In the genomic region with DNA sequence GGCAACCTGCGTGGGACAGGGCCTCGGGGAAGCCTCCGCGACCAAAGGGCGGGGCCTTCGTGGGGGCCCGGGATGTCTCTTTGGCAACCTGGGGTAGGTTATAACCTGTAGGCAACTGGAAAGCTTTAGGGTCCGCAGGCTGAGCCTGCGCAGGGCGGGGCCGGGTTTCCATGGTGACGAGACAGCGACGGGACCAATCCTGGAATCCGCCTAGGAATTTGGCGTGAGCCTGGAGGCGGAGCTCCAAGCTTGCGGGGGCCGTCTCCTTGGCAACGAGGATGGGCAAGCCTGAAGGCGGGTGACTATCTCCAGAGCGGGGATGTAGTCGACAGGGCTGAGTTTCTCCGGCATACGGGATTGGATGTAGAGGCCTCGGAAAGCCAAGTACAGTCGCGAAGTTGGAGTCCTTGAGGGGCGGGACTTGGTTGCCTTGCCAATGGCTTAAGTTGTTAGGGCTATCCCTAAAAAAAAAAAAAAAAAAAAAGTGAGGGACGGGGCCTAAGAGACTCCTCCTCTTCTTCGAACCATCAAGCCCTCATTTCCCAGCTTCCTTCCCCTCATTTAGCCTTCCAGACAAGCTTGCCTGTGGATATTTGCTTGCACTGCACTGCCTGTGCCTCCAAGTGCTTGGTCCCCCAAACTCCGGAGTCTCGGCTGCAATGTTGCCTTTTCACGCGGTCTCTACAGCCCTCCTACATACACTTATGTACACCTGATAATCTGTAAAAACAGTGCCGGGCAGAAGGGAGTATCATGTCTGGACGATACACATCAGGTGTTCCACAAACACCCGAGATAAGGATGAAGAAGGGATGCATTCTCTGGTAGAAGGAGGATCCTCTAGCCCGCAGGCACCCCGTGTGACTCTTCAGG, we compare ENCODE assay signal across 8 mouse cellular contexts. TPM values are rescaled to one million over a fixed set of nuclear protein-coding genes. Genes with fewer than 3 reads are reported as not detected.
DNase-seq lines count a peak whose midpoint lies in the region; ATAC-seq and TF ChIP-seq lines count a peak whose summit lies in the region.

No protein-coding gene starts in this region.

- H3K4me1 ChIP-seq in erythroblast, embryonic 14.5 days (ENCODE audit: control insufficient read depth) = peaks cover 54% of the 10 kb centered on the region
- H3K4me1 ChIP-seq in heart, embryonic 11.5 days (ENCODE audit: control insufficient read depth, insufficient read depth, low read length) = peaks cover 35% of the 10 kb centered on the region
- H3K4me1 ChIP-seq in kidney, embryonic 16.5 days (ENCODE audit: insufficient read depth, low read length) = peaks cover 33% of the 10 kb centered on the region
- H3K4me1 ChIP-seq in liver, adult 2 months (ENCODE audit: control insufficient read depth, insufficient read depth, low read length) = peaks cover 20% of the 10 kb centered on the region
- H3K4me1 ChIP-seq in stomach, postnatal 0 days (replicated peaks; ENCODE audit: control insufficient read depth, insufficient read depth) = peaks cover 8% of the 10 kb centered on the region

- TF ChIP-seq EP300 in stomach, postnatal 0 days (optimal IDR thresholded peaks at IDR 0.05) = no peak

- no peak for TF ChIP-seq POLR2A in liver, adult 2 months (IDR thresholded peaks at IDR 0.05; ENCODE audit: extremely low read depth, insufficient read depth, low read length)

- peaks cover 7% of the 10 kb centered on the region for H3K9me3 ChIP-seq in erythroblast, embryonic 14.5 days (ENCODE audit: control insufficient read depth, low read length)
- peaks cover 3% of the 10 kb centered on the region; the same call in 1 of the 2 replicates for H3K9me3 ChIP-seq in heart, embryonic 11.5 days (replicated peaks; ENCODE audit: control insufficient read depth, low read length)
- H3K9me3 ChIP-seq in kidney, embryonic 16.5 days (ENCODE audit: low read length) = 0 out of 2 replicates have a peak, but pooled peaks cover 3% of the 10 kb centered on the region
- H3K9me3 ChIP-seq in stomach, postnatal 0 days (ENCODE audit: control insufficient read depth, low read length) = no peaks in the 10 kb centered on the region

- peaks cover 27% of the 10 kb centered on the region for H3K79me2 ChIP-seq in liver, adult 2 months (ENCODE audit: control insufficient read depth, insufficient read depth, low read length)

- peak overlapping the region; percentile 65 for H3K27ac ChIP-seq in heart, embryonic 11.5 days (ENCODE audit: low read depth, low read length)
- peak overlapping the region; percentile 97 for H3K27ac ChIP-seq in kidney, embryonic 16.5 days (ENCODE audit: low read length)
- H3K27ac ChIP-seq in liver, adult 2 months (replicated peaks; ENCODE audit: insufficient read depth, low read depth, low read length) = peak overlapping the region; percentile 47
- peak overlapping the region; percentile 93 for H3K27ac ChIP-seq in stomach, postnatal 0 days (replicated peaks)

- no peak for TF ChIP-seq CTCF in liver, adult 2 months (IDR thresholded peaks at IDR 0.05; ENCODE audit: low read depth, low read length)
- no peak for TF ChIP-seq CTCF in stomach, postnatal 0 days (IDR thresholded peaks at IDR 0.05; ENCODE audit: low read depth)

- peaks cover 28% of the 10 kb centered on the region for H3K36me3 ChIP-seq in erythroblast, embryonic 14.5 days (ENCODE audit: control insufficient read depth)
- H3K36me3 ChIP-seq in heart, embryonic 11.5 days (ENCODE audit: control insufficient read depth, insufficient read depth, low read length) = no peaks in the 10 kb centered on the region
- peaks cover 1% of the 10 kb centered on the region; the same call in 1 of the 2 replicates for H3K36me3 ChIP-seq in kidney, embryonic 16.5 days (ENCODE audit: insufficient read depth, low read length)
- no peaks in the 10 kb centered on the region for H3K36me3 ChIP-seq in liver, adult 2 months (ENCODE audit: control insufficient read depth, insufficient read depth, low read length)
- H3K36me3 ChIP-seq in stomach, postnatal 0 days (ENCODE audit: control insufficient read depth, insufficient read depth, low read length) = no peaks in the 10 kb centered on the region

- peak overlapping the region; percentile 58; the same call in 1 of the 2 replicates for H3K9ac ChIP-seq in heart, embryonic 11.5 days (ENCODE audit: low read depth, low read length)
- peak overlapping the region; percentile 92 for H3K9ac ChIP-seq in kidney, embryonic 16.5 days (replicated peaks; ENCODE audit: low read length)
- peak overlapping the region; percentile 60 for H3K9ac ChIP-seq in liver, adult 2 months (ENCODE audit: low read depth, low read length)
- H3K9ac ChIP-seq in stomach, postnatal 0 days (ENCODE audit: low read length) = peak overlapping the region; percentile 63

- H3K4me2 ChIP-seq in heart, embryonic 11.5 days = peak overlapping the region; percentile 96
- peak overlapping the region; percentile 95 for H3K4me2 ChIP-seq in kidney, embryonic 16.5 days (replicated peaks; ENCODE audit: low read depth, low read length)
- H3K4me2 ChIP-seq in stomach, postnatal 0 days (replicated peaks; ENCODE audit: low read depth) = peak overlapping the region; percentile 74

- 11% methylated on average over 40 of the region's 40 CpGs for WGBS in heart, embryonic 11.5 days (ENCODE audit: insufficient replicate concordance)
- WGBS in kidney, embryonic 16.5 days = 11% methylated on average over 40 of the region's 40 CpGs
- whole genome bisulfite sequencing in liver, adult 2 months = 12% methylated on average over 40 of the region's 40 CpGs
- WGBS in stomach, postnatal 0 days = 7% methylated on average over 39 of the region's 40 CpGs

- peak; percentile 80 for DNase-seq in CD4-positive, CD25-positive, alpha-beta regulatory T cell, adult 2 months (ENCODE audit: low read depth, low spot score)
- DNase-seq in brain, embryonic 18.5 days (ENCODE audit: low read depth, low spot score) = peak; percentile 90
- peak; percentile 48 for DNase-seq in liver, adult 2 months (ENCODE audit: extremely low read depth, low read depth, low spot score)
- peak; percentile 85 for DNase-seq in stomach, postnatal 0 days (ENCODE audit: low spot score)

- peaks cover 9% of the 10 kb centered on the region for H3K27me3 ChIP-seq in erythroblast, embryonic 14.5 days (ENCODE audit: control insufficient read depth)
- H3K27me3 ChIP-seq in heart, embryonic 11.5 days (ENCODE audit: control insufficient read depth, insufficient read depth, low read length) = peaks cover 4% of the 10 kb centered on the region; the same call in 1 of the 2 replicates
- H3K27me3 ChIP-seq in kidney, embryonic 16.5 days (ENCODE audit: insufficient read depth, low read length) = no peaks in the 10 kb centered on the region
- no peaks in the 10 kb centered on the region for H3K27me3 ChIP-seq in liver, adult 2 months (ENCODE audit: control insufficient read depth, insufficient read depth, low read length)
- no peaks in the 10 kb centered on the region for H3K27me3 ChIP-seq in stomach, postnatal 0 days (ENCODE audit: control insufficient read depth, insufficient read depth, low read length)

- ATAC-seq in heart, embryonic 11.5 days (replicated peaks; ENCODE audit: insufficient number of reproducible peaks, low FRiP score, low TSS enrichment) = peak; percentile 62
- ATAC-seq in kidney, embryonic 16.5 days (ENCODE audit: low FRiP score, low TSS enrichment) = peak; percentile 78
- peak; percentile 14; the same call in 1 of the 2 replicates for ATAC-seq in monocyte, adult 5-6 weeks (replicated peaks; ENCODE audit: insufficient number of reproducible peaks, low FRiP score, low TSS enrichment, poor library complexity, severe bottlenecking)
- ATAC-seq in stomach, postnatal 0 days (ENCODE audit: low FRiP score, low TSS enrichment) = peak; percentile 66

- peak overlapping the region; percentile 78 for H3K4me3 ChIP-seq in erythroblast, embryonic 14.5 days (replicated peaks)
- H3K4me3 ChIP-seq in heart, embryonic 11.5 days (ENCODE audit: low read depth, low read length) = peak overlapping the region; percentile 92
- peak overlapping the region; percentile 87 for H3K4me3 ChIP-seq in kidney, embryonic 16.5 days (ENCODE audit: low read length)
- H3K4me3 ChIP-seq in liver, adult 2 months (ENCODE audit: insufficient read depth, low read depth, low read length) = peak overlapping the region; percentile 89
- H3K4me3 ChIP-seq in stomach, postnatal 0 days (ENCODE audit: low read depth, low read length) = peak overlapping the region; percentile 87

RNA-seq across cellular contexts. Expression of a gene that starts 0.9 kb away (rescaled TPM):
- 35.3 and 45.1 TPM in 2 replicates for polyA plus RNA-seq in erythroblast, embryonic 14.5 days (2012)
- 63.1 and 69.0 TPM in 2 replicates for polyA plus RNA-seq in heart, embryonic 11.5 days (2014; fragmentation: Nextera tagmentation; extraction: Ambion mirVana)
- 66.4 and 77.0 TPM in 2 replicates for polyA plus RNA-seq in kidney, embryonic 16.5 days (2015; fragmentation: Nextera tagmentation; extraction: Ambion mirVana)
- 7.6 and 11.7 TPM in 2 replicates for total RNA-seq in liver, adult 2 months (2014; rRNA removed)
- 65.1 and 70.6 TPM in 2 replicates for polyA plus RNA-seq in liver, adult 2 months (2012; rRNA removed)
- 3.5 to 18.0 TPM (median 8.8 TPM) in 3 replicates for total RNA-seq in monocyte, adult 5-6 weeks (2017)
- 60.0 and 68.6 TPM in 2 replicates for polyA plus RNA-seq in stomach, postnatal 0 days (2015; fragmentation: Nextera tagmentation; extraction: Ambion mirVana)

RNA-seq across cellular contexts. Expression of a gene that starts 9.5 kb away (rescaled TPM):
- 0.02 and 0.04 TPM in 2 replicates for polyA plus RNA-seq in erythroblast, embryonic 14.5 days (2012)
- 11.4 TPM in 2 replicates for polyA plus RNA-seq in heart, embryonic 11.5 days (2014; fragmentation: Nextera tagmentation; extraction: Ambion mirVana)
- polyA plus RNA-seq in kidney, embryonic 16.5 days (2015; fragmentation: Nextera tagmentation; extraction: Ambion mirVana) = 23.9 and 26.4 TPM in 2 replicates
- total RNA-seq in liver, adult 2 months (2014; rRNA removed) = 0.09 and 0.27 TPM in 2 replicates
- polyA plus RNA-seq in liver, adult 2 months (2012; rRNA removed) = 0.18 and 0.60 TPM in 2 replicates
- 1.3 to 3.3 TPM (median 2.0 TPM) in 3 replicates for total RNA-seq in monocyte, adult 5-6 weeks (2017)
- polyA plus RNA-seq in stomach, postnatal 0 days (2015; fragmentation: Nextera tagmentation; extraction: Ambion mirVana) = 14.1 and 17.6 TPM in 2 replicates

RNA-seq across cellular contexts. Expression of a gene that starts 12.7 kb away (rescaled TPM):
- polyA plus RNA-seq in erythroblast, embryonic 14.5 days (2012) = not detected in 2 replicates
- 0.26 TPM in 1 of 2 replicates, not detected in the other for polyA plus RNA-seq in heart, embryonic 11.5 days (2014; fragmentation: Nextera tagmentation; extraction: Ambion mirVana)
- 0.14 and 0.39 TPM in 2 replicates for polyA plus RNA-seq in kidney, embryonic 16.5 days (2015; fragmentation: Nextera tagmentation; extraction: Ambion mirVana)
- not detected in 2 replicates for total RNA-seq in liver, adult 2 months (2014; rRNA removed)
- not detected in 2 replicates for polyA plus RNA-seq in liver, adult 2 months (2012; rRNA removed)
- total RNA-seq in monocyte, adult 5-6 weeks (2017) = not detected in 3 replicates
- 13.5 and 14.9 TPM in 2 replicates for polyA plus RNA-seq in stomach, postnatal 0 days (2015; fragmentation: Nextera tagmentation; extraction: Ambion mirVana)

RNA-seq across cellular contexts. Expression of a gene that starts 21.2 kb away (rescaled TPM):
- 2.1 and 2.5 TPM in 2 replicates for polyA plus RNA-seq in erythroblast, embryonic 14.5 days (2012)
- 22.7 and 23.6 TPM in 2 replicates for polyA plus RNA-seq in heart, embryonic 11.5 days (2014; fragmentation: Nextera tagmentation; extraction: Ambion mirVana)
- 60.9 and 63.8 TPM in 2 replicates for polyA plus RNA-seq in kidney, embryonic 16.5 days (2015; fragmentation: Nextera tagmentation; extraction: Ambion mirVana)
- total RNA-seq in liver, adult 2 months (2014; rRNA removed) = 7.7 and 12.8 TPM in 2 replicates
- polyA plus RNA-seq in liver, adult 2 months (2012; rRNA removed) = 32.7 and 42.4 TPM in 2 replicates
- 8.3 to 15.9 TPM (median 10.4 TPM) in 3 replicates for total RNA-seq in monocyte, adult 5-6 weeks (2017)
- polyA plus RNA-seq in stomach, postnatal 0 days (2015; fragmentation: Nextera tagmentation; extraction: Ambion mirVana) = 16.5 and 20.6 TPM in 2 replicates

RNA-seq across cellular contexts. Expression of a gene that starts 23.2 kb away (rescaled TPM):
- 0.02 TPM in 1 of 2 replicates, not detected in the other for polyA plus RNA-seq in erythroblast, embryonic 14.5 days (2012)
- not detected in 2 replicates for polyA plus RNA-seq in heart, embryonic 11.5 days (2014; fragmentation: Nextera tagmentation; extraction: Ambion mirVana)
- not detected in 2 replicates for polyA plus RNA-seq in kidney, embryonic 16.5 days (2015; fragmentation: Nextera tagmentation; extraction: Ambion mirVana)
- total RNA-seq in liver, adult 2 months (2014; rRNA removed) = not detected in 2 replicates
- polyA plus RNA-seq in liver, adult 2 months (2012; rRNA removed) = not detected in 2 replicates
- total RNA-seq in monocyte, adult 5-6 weeks (2017) = 0.21 to 2.1 TPM in 2 of 3 replicates, not detected in the other
- 0.04 and 0.15 TPM in 2 replicates for polyA plus RNA-seq in stomach, postnatal 0 days (2015; fragmentation: Nextera tagmentation; extraction: Ambion mirVana)

Comparison
In these comparisons a context has a peak if more than half of its experiments do, and no peak if none do; other contexts are left out.
1. Peak in every context shown above with its lines: DNase-seq, ATAC-seq, H3K4me3 ChIP-seq and H3K27ac ChIP-seq.
2. ATAC-seq: peak in every context shown above with its lines; median percentile 78 in kidney, embryonic 16.5 days; 66 in stomach, postnatal 0 days; 62 in heart, embryonic 11.5 days; 14 in monocyte, adult 5-6 weeks.
3. H3K27ac ChIP-seq: peak in every context shown above with its lines; median percentile 97 in kidney, embryonic 16.5 days; 93 in stomach, postnatal 0 days; 65 in heart, embryonic 11.5 days; 47 in liver, adult 2 months.
4. RNA of a gene that starts 12.7 kb away (polyA plus RNA-seq): 13.5 to 14.9 TPM in stomach, postnatal 0 days; 0.26 TPM in heart, embryonic 11.5 days, 0.14 to 0.39 TPM in kidney, embryonic 16.5 days, not detected in erythroblast, embryonic 14.5 days and not detected in liver, adult 2 months; every median in the first group is over 10 times any median in the second.